Mouse (Mus musculus): ENCODE measurements at regions not wholly inside any gene's neighbourhood (a gene's known extent, or its start where the extent isn't known, plus 50 kb on each side); places are given as distances from the start of the nearest gene placed in this dataset.

DNA sequence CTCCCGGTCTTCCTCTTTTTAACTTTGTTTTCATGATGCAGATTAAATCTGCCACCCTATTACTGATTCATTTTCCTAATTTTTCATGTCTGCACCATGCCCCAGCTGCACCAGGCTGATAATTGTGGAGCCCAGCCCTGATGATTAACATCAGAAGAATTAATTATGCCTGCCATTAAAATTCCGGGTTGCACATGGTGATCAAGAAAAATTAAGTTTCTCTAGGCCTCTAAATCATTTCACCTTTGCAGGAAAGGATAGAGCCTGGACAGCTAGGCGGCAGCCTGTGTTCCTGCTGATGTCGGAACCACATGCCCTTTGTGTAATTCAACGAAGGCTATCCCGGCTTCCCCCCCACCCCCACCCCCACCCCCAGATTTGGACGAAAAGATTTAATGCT is 233.7 kb upstream of the Hnrnpa3 start:
- no peaks in the 10 kb centered on the region for H3K27me3 ChIP-seq (replicated peaks; ENCODE audit: control insufficient read depth, insufficient read depth, low read length)
- DNase-seq (ENCODE audit: low spot score) (no peak), ATAC-seq (replicated peaks; ENCODE audit: low FRiP score) (no peak)
- H3K36me3 ChIP-seq (ENCODE audit: control insufficient read depth, insufficient read depth, low read length): no peaks in the 10 kb centered on the region
- no peak overlapping the region for H3K27ac ChIP-seq (ENCODE audit: low read depth, low read length)
- WGBS: 59% methylated on average over 7 of the region's 7 CpGs
- no peaks in the 10 kb centered on the region for H3K4me1 ChIP-seq (replicated peaks; ENCODE audit: control insufficient read depth, insufficient read depth, low read length)
- H3K9ac ChIP-seq (ENCODE audit: low read depth, low read length): no peak overlapping the region
- no peak overlapping the region for H3K4me3 ChIP-seq (ENCODE audit: low read depth, low read length)
- H3K9me3 ChIP-seq (ENCODE audit: control insufficient read depth, low read length): no peaks in the 10 kb centered on the region
- H3K4me2 ChIP-seq: no peak overlapping the region

DNA sequence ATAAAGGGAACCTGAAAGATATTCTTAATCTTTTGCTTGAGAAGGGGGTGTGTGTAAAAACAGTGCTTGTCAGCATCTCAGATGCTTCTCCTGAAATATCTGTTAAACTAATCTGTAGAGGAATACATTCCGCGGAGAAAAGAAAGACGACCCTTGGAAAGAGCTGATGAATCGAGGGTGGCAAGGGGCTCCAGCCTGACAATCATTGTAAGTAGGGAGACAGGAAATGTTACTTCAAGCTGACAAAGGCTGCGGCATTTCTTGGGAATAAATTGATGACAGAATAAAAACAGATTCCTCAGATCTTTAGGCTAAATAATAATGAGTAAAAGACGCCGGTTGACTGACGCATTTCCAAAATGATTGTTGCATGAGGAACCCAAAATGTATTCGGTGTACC is 233.3 kb upstream of the Hnrnpa3 start:
- H3K4me1 ChIP-seq (replicated peaks; ENCODE audit: control insufficient read depth, insufficient read depth, low read length): no peaks in the 10 kb centered on the region
- H3K36me3 ChIP-seq (ENCODE audit: control insufficient read depth, insufficient read depth, low read length): no peaks in the 10 kb centered on the region
- ATAC-seq (replicated peaks; ENCODE audit: low FRiP score) (no peak), DNase-seq (ENCODE audit: low spot score) (no peak)
- no peak overlapping the region for H3K9ac ChIP-seq (ENCODE audit: low read depth, low read length)
- no peak overlapping the region for H3K4me2 ChIP-seq
- no peak overlapping the region for H3K4me3 ChIP-seq (ENCODE audit: low read depth, low read length)
- no peaks in the 10 kb centered on the region for H3K9me3 ChIP-seq (ENCODE audit: control insufficient read depth, low read length)
- H3K27me3 ChIP-seq (replicated peaks; ENCODE audit: control insufficient read depth, insufficient read depth, low read length): no peaks in the 10 kb centered on the region
- WGBS: 70% methylated on average over 9 of the region's 9 CpGs
- H3K27ac ChIP-seq (ENCODE audit: low read depth, low read length): no peak overlapping the region

DNA sequence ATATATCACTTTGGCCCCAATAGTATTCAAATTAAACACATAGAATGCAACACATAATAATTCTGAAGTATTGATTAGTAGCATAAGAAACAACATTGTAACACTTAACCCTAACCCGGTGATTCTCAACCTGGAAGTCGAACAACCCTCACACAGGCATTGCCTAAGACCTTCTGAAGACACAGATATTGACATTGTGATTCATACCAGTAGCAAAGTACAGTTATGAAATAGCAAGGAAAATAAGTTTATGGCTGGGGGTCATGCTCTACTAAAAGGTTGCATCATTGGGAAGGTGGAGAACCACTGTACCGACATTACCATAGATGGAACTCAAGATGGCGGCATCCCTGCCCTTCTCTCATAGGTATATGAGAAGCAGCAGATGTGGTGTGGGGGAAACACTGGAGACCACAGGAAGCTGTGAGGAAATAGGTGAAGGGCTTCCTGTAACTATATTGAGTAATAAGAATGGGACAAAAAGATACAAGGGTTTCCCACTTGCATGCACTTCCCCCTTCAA is 231.1 kb upstream of the Hnrnpa3 start:
- H3K4me3 ChIP-seq (ENCODE audit: low read depth, low read length): no peak overlapping the region
- no peak overlapping the region for H3K4me2 ChIP-seq
- no peak for DNase-seq (ENCODE audit: low spot score)
- H3K9me3 ChIP-seq (ENCODE audit: control insufficient read depth, low read length): no peaks in the 10 kb centered on the region
- no peaks in the 10 kb centered on the region for H3K4me1 ChIP-seq (replicated peaks; ENCODE audit: control insufficient read depth, insufficient read depth, low read length)
- WGBS: 93% methylated on average over 4 of the region's 4 CpGs
- H3K27me3 ChIP-seq (replicated peaks; ENCODE audit: control insufficient read depth, insufficient read depth, low read length): no peaks in the 10 kb centered on the region
- H3K36me3 ChIP-seq (ENCODE audit: control insufficient read depth, insufficient read depth, low read length): no peaks in the 10 kb centered on the region
- no peak for ATAC-seq (replicated peaks; ENCODE audit: low FRiP score)
- H3K27ac ChIP-seq (ENCODE audit: low read depth, low read length): no peak overlapping the region
- H3K9ac ChIP-seq (ENCODE audit: low read depth, low read length): no peak overlapping the region

DNA sequence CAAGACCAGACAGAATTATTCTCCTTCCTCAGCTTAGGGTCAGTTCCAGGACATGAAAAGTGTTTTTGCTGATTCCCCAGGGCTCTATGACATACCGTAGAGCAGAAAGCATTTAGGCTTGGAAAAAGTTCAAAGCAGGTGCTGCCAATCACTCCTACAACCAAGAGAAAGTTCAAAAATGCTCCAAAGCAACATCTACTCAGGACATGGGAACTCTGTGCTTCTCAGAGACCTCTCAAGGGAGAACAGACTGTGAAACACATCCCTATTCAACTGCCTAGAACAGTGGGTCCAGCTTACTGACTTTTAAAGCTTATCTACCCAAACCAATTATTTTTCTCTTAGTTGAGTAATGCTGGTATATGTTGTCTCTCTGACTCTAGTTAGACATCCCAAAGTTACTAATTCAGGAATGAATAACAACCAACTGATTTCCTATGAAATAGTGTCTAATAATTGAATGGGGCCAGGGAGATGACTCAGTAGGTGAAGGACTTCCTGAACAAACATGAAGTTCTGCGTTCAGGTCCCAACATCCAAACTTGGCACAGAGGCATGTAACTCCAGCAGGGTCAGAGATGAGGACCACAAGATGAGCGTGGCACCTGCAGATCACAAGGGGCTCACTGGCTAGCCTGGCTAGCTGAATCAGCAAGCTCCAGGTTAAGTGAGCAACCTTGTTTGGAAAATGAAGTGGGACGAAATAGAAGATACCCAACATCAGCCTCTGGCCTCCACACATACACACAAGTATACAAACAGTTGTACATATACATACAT is 228.7 kb upstream of the Hnrnpa3 start:
- H3K4me2 ChIP-seq: no peak overlapping the region
- DNase-seq (ENCODE audit: low spot score) (no peak), ATAC-seq (replicated peaks; ENCODE audit: low FRiP score) (no peak)
- H3K9ac ChIP-seq (ENCODE audit: low read depth, low read length): no peak overlapping the region
- no peaks in the 10 kb centered on the region for H3K36me3 ChIP-seq (ENCODE audit: control insufficient read depth, insufficient read depth, low read length)
- H3K4me3 ChIP-seq (ENCODE audit: low read depth, low read length): no peak overlapping the region
- no peak overlapping the region for H3K27ac ChIP-seq (ENCODE audit: low read depth, low read length)
- no peaks in the 10 kb centered on the region for H3K9me3 ChIP-seq (ENCODE audit: control insufficient read depth, low read length)
- H3K27me3 ChIP-seq (replicated peaks; ENCODE audit: control insufficient read depth, insufficient read depth, low read length): no peaks in the 10 kb centered on the region
- WGBS: 83% methylated on average over 4 of the region's 4 CpGs
- H3K4me1 ChIP-seq (replicated peaks; ENCODE audit: control insufficient read depth, insufficient read depth, low read length): no peaks in the 10 kb centered on the region

DNA sequence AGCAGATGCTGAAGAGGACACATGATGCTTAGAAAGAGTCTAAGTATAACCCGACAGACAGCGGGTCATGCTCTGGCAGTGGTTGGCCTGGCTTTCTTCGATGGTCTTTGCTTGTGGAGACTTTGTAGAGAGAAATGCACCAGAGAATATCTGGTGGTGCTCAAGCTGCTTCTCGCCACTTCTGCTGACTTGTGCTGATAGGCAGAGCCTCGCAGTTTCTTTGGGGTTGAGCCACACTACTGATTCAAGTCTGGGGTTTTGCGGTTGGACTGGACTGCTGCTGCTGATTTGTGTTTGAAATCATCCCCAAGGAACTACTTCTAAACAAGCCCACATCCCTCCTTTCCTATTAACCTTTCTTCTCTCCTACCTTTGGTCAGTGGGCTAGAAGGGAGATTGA is 227.1 kb upstream of the Hnrnpa3 start:
- no peaks in the 10 kb centered on the region for H3K27me3 ChIP-seq (replicated peaks; ENCODE audit: control insufficient read depth, insufficient read depth, low read length)
- H3K4me2 ChIP-seq: no peak overlapping the region
- no peaks in the 10 kb centered on the region for H3K9me3 ChIP-seq (ENCODE audit: control insufficient read depth, low read length)
- 69% methylated on average over 6 of the region's 6 CpGs for WGBS
- no peak overlapping the region for H3K9ac ChIP-seq (ENCODE audit: low read depth, low read length)
- H3K4me1 ChIP-seq (replicated peaks; ENCODE audit: control insufficient read depth, insufficient read depth, low read length): no peaks in the 10 kb centered on the region
- no peak overlapping the region for H3K27ac ChIP-seq (ENCODE audit: low read depth, low read length)
- DNase-seq (ENCODE audit: low spot score): no peak
- H3K36me3 ChIP-seq (ENCODE audit: control insufficient read depth, insufficient read depth, low read length): no peaks in the 10 kb centered on the region
- H3K4me3 ChIP-seq (ENCODE audit: low read depth, low read length): no peak overlapping the region
- no peak for ATAC-seq (replicated peaks; ENCODE audit: low FRiP score)

DNA sequence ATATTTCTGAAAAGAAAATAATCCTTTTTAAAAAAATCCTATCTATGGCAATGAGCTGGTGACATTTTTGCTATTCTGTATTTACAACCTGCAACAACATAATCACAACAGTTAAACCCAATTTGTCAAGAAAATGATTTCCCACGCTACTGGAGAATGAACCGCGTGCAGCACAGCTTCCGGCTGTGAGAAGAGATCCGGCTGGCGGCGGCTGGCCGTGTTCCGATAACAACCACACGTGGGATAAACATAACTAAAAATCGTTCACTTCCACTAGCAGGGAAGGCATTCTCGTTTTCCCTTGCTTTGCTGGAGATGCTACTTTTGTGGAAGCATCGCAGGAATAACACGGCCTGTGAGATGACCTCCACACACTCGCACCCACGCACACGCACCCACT is 224.5 kb upstream of the Hnrnpa3 start:
- no peak overlapping the region for H3K9ac ChIP-seq (ENCODE audit: low read depth, low read length)
- H3K4me3 ChIP-seq (ENCODE audit: low read depth, low read length): no peak overlapping the region
- WGBS: 90% methylated on average over 17 of the region's 17 CpGs
- H3K27ac ChIP-seq (ENCODE audit: low read depth, low read length): no peak overlapping the region
- H3K27me3 ChIP-seq (replicated peaks; ENCODE audit: control insufficient read depth, insufficient read depth, low read length): no peaks in the 10 kb centered on the region
- no peaks in the 10 kb centered on the region for H3K9me3 ChIP-seq (ENCODE audit: control insufficient read depth, low read length)
- no peaks in the 10 kb centered on the region for H3K36me3 ChIP-seq (ENCODE audit: control insufficient read depth, insufficient read depth, low read length)
- DNase-seq (ENCODE audit: low spot score) (no peak), ATAC-seq (replicated peaks; ENCODE audit: low FRiP score) (no peak)
- H3K4me1 ChIP-seq (replicated peaks; ENCODE audit: control insufficient read depth, insufficient read depth, low read length): no peaks in the 10 kb centered on the region
- no peak overlapping the region for H3K4me2 ChIP-seq

DNA sequence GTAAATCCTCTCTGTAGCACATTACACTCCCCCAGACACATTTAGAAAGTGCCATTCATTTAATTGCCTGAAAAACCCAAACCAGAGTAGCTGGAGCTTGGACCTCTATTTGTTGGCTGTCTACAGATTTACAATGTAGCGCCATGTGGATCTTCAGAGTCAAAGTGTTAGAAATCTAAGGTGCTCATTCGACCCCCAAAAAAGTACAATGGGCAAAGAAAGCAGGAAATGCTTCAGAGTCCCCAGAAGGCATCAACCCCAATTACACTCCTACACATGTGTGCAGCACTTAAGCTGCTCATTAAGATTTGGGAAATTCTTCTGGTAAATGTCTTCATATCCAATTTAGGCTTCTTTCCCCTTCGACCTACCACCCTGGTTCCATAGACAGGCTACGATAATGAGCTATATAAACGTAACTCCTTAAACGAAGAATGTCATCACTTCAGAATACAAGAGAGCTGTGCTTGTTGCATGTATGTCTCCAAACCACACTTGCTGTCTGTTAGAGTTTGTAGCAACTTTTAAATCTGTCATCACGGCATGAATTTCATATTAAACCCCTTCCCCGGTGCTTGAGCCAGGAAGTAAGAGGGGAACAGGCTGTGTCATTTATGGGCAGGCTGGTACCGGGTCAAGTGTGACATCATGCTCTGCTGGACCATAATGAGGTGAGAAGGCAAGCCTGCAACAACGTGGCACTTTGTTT is 219.4 kb upstream of the Hnrnpa3 start:
- ATAC-seq (replicated peaks; ENCODE audit: low FRiP score): no peak
- no peak overlapping the region for H3K4me2 ChIP-seq
- no peak overlapping the region for H3K27ac ChIP-seq (ENCODE audit: low read depth, low read length)
- no peaks in the 10 kb centered on the region for H3K9me3 ChIP-seq (ENCODE audit: control insufficient read depth, low read length)
- H3K27me3 ChIP-seq (replicated peaks; ENCODE audit: control insufficient read depth, insufficient read depth, low read length): no peaks in the 10 kb centered on the region
- H3K9ac ChIP-seq (ENCODE audit: low read depth, low read length): no peak overlapping the region
- no peak for DNase-seq (ENCODE audit: low spot score)
- no peaks in the 10 kb centered on the region for H3K4me1 ChIP-seq (replicated peaks; ENCODE audit: control insufficient read depth, insufficient read depth, low read length)
- 72% methylated on average over 10 of the region's 10 CpGs for WGBS
- no peak overlapping the region for H3K4me3 ChIP-seq (ENCODE audit: low read depth, low read length)
- no peaks in the 10 kb centered on the region for H3K36me3 ChIP-seq (ENCODE audit: control insufficient read depth, insufficient read depth, low read length)

DNA sequence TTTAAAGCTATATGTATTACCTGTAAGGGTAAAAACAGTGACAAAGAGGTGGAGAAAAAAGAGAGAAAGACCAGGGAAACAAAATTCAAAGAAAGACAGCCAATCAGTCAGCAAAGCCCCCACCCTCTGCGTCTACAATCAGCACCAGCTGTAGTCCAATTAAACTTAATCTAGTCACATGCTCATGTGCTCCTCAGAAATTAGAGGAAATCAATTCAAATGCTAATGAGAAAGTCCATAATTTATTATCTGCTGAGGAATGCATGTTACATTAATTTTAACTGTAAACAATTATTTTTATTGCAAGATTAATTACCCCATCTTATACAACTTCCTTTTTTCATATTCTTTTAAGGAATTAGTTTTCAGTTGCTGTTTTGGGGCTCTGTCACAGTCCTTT is 216.4 kb upstream of the Hnrnpa3 start:
- WGBS: 84% methylated on average over 1 of the region's 1 CpGs

DNA sequence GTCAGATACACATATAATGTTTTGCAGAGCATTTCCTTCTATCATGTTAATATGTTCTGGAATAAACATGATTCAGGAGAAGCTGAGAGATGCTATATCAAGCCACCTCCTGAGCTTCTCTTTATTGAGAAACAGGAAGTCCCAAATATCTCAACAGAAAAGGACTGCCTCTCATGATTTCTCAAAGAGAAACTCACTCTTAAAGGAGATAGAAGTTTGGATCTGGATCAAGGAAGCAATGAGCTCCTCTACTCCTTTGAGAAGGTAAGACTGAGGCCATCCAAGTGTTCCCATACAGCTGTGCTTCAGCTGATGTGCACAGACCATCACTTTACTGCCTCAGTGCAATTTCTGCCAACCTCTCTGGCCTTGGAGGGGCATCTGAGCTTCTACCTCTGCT is 213.9 kb upstream of the Hnrnpa3 start:
- no peak overlapping the region for H3K4me3 ChIP-seq (ENCODE audit: low read depth, low read length)
- H3K9me3 ChIP-seq (ENCODE audit: control insufficient read depth, low read length): no peaks in the 10 kb centered on the region
- no peak overlapping the region for H3K4me2 ChIP-seq
- H3K27me3 ChIP-seq (replicated peaks; ENCODE audit: control insufficient read depth, insufficient read depth, low read length): no peaks in the 10 kb centered on the region
- no peak for DNase-seq (ENCODE audit: low spot score)
- no peak overlapping the region for H3K9ac ChIP-seq (ENCODE audit: low read depth, low read length)
- no peaks in the 10 kb centered on the region for H3K4me1 ChIP-seq (replicated peaks; ENCODE audit: control insufficient read depth, insufficient read depth, low read length)
- no peak for ATAC-seq (replicated peaks; ENCODE audit: low FRiP score)
- H3K27ac ChIP-seq (ENCODE audit: low read depth, low read length): no peak overlapping the region
- H3K36me3 ChIP-seq (ENCODE audit: control insufficient read depth, insufficient read depth, low read length): no peaks in the 10 kb centered on the region

More for the DNA sequence above, 216.4 kb upstream of the Hnrnpa3 start:
- Histone ChIP-seq H3K27ac (ENCODE audit: low read depth, low read length) (no peak overlapping the region), H3K27me3 (replicated peaks; ENCODE audit: control insufficient read depth, insufficient read depth, low read length) (no peaks in the 10 kb centered on the region), H3K4me2 (no peak overlapping the region), H3K36me3 (ENCODE audit: control insufficient read depth, insufficient read depth, low read length) (no peaks in the 10 kb centered on the region), H3K9me3 (ENCODE audit: control insufficient read depth, low read length) (no peaks in the 10 kb centered on the region), H3K4me3 (ENCODE audit: low read depth, low read length) (no peak overlapping the region), H3K4me1 (replicated peaks; ENCODE audit: control insufficient read depth, insufficient read depth, low read length) (no peaks in the 10 kb centered on the region), H3K9ac (ENCODE audit: low read depth, low read length) (no peak overlapping the region)
- no peak for ATAC-seq (replicated peaks; ENCODE audit: low FRiP score)
- no peak for DNase-seq (ENCODE audit: low spot score)
